Mouse (Mus musculus) heart, postnatal 10 days (tissue): Measurements from ENCODE around the gene C1qtnf4. TPM values are rescaled to one million over a fixed set of nuclear protein-coding genes. Genes with fewer than 3 reads are reported as not detected.

Source experiments
- DNase-seq, 2 experiments: peaks; one replicate each; pipeline ENCODE4 v3.0.0; 2021
- intact Hi-C: fragments of 180-260 bp; cut with DNase I; formaldehyde crosslinking; loops from one replicate; pipeline ENCODE4 v1.15.1; 2025
- total RNA-seq, 2 experiments: library from RNA; stranded (reverse); gene quantifications; 2 replicates each; pipeline ENCODE4 v1.2.3; 2021

The C1qtnf4 gene
- total RNA-seq = 1 to 10 TPM; 6.2 to 6.6 TPM

- DNase-seq = peak in 1 of 2 experiments; percentile 21
- intact Hi-C loops = no loop called here
Measured at GRCm38 (mm10) chr2:90885218-90886041, at the start of gene C1qtnf4. Gene C1qtnf4, plus strand, starts transcription at chr2:90885860.

DNA sequence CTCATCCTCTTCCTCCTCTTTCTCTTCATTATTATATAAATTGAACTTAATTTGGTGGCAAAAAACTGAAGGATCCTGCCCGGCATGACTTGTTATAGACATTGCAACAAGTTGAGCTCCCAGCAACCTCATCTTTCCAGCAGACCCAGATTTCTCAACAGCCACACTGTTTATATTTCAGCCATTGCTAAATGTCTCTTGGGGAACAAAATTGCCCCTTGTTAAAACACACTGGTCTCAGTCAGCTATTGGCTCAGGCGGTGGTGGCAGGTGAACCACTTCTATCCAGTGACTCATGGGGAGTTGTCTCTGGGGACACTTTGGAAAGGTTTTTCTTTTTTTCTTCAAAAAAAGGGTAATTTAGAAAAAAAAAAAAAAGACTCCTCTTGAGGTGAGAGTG, 47.0 kb upstream of the C1qtnf4 start:
- intact Hi-C loops = no loop called here
- no peak for DNase-seq

GRCm38 (mm10) chr2:90843666-90844065, 42.0 kb upstream of the C1qtnf4 start:
- DNase-seq = no peak
- intact Hi-C loops = no loop called here

DNA sequence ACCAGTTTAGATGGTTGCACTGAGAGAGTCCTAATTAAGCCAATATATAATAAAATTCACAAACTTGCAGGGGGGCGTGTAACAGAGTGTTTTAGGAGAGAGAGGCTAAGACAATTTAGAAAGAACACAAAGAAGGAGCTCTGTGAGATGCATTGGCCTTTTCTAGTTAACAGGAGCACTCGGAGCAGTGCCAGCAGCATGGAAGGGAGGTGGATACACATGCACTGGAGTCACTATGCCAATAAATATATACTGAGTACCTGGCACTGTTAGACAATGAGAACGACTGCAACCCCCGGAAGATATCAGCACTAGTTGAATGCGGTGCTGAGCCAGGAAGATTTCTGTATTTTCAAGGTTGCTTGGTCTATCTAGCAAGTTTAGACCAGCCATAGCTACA, 41.4 kb upstream of the C1qtnf4 start:
- DNase-seq = no peak
- intact Hi-C loops = no loop called here

GRCm38 (mm10) chr2:90845234-90845633, 40.4 kb upstream of the C1qtnf4 start:
- intact Hi-C loops = no loop called here

GRCm38 (mm10) chr2:90846171-90846570, 39.5 kb upstream of the C1qtnf4 start:
- DNase-seq = peak in 1 of 2 experiments; percentile 26
- intact Hi-C loops = no loop called here

More at GRCm38 (mm10) chr2:90845234-90845633, 40.4 kb upstream of the C1qtnf4 start:
- no peak for DNase-seq

DNA sequence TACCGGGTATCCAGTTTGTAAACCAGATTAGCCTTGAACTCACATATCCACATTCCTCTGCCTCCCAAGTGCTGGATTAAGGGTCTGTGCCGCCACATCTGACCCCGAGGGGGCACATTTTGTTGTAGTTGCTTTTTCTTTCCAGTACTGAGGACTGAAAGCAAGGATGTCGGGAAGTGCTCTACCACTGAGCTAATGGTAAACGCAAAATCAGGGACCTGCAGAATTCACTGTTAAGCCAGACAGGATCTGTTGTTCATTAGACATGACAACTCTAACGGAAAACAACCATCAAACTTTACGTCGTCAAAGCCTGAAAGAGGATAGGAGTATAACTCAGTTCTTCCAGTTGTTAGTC, 39.1 kb upstream of the C1qtnf4 start:
- no peak for DNase-seq
- intact Hi-C loops = no loop called here

DNA sequence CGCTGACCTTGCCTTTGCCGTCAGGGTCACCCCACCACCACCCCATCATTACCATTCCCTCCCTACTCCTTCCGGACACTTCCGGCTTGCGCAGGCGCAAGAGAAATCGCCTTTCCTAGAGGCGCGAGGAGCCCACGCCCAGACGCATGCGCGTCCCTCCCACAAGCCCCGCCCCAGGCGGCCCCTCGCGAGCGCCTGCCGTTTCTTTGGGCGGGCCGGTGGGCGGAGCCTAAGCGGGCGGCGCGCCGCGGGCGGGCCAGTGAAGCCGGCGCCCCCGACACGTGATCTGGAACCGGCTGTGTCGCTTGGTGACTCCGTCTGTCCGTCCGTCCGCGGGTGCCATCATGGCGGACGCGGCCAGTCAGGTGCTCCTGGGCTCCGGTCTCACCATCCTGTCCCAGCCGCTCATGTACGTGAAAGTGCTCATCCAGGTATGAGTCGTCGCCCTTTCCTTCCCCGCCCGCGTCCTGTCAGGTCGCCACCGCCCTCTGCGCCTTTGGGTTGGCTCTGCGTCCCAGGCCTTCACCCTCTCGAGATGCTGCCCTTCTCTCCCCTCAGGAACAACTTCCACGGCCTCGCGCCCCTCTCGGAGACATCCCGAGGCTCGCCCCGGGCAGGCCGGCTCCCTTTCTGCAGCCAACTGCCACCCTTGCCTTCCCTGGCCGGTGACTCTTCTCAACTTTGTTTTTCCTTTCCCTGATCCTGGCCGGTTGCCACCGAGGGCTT, 38.5 kb upstream of the C1qtnf4 start, which contains the start of gene Mtch2:
Mtch2 (plus strand) TSS at position 201 of the 726 bp plus-strand sequence.
- DNase-seq = peak; percentile 99
- intact Hi-C loops = no loop called here

DNA sequence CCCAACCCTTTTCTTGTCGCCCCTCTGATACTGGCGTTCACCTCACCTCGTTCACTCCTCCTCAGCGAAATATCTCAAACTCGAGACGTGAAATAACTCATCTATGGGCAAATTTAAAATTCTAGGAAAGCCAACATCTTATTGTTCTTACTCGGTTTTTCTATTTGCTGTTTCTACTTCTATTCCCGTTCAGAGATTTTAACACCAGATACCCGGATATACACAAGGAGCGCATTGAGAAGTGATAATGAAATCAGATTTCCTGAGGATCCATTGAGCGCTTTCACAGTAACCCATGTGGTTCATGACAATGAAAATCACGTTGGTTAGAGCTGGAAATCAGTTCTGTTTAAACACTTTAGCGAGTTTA, 38.0 kb upstream of the C1qtnf4 start:
- intact Hi-C loops = no loop called here
- no peak for DNase-seq

GRCm38 (mm10) chr2:90848331-90848730, 37.3 kb upstream of the C1qtnf4 start:
- DNase-seq = no peak
- intact Hi-C loops = no loop called here

GRCm38 (mm10) chr2:90850401-90850800, 35.3 kb upstream of the C1qtnf4 start:
- intact Hi-C loops = no loop called here
- DNase-seq = no peak

DNA sequence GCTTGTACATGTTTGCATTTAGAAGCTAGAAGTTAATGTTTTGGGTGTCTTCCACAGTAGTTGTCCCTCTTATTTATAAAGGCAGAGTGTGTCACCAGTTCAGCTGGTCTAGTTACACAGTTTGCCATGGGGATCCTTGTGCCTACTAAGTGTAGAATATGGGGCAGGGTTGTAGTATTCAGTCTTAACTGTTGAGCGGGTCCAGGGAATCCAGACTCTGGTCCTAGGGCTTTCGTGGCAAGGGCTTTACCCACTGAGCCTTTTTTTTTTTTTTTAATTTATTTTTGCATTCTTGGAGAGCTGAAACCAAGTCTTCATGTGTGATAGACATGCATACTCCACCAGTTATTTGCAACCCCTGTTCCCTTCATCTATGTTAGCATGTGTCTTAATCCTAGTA, 24.2 kb upstream of the C1qtnf4 start:
- no peak for DNase-seq

GRCm38 (mm10) chr2:90864184-90864583, 21.5 kb upstream of the C1qtnf4 start:
- intact Hi-C loops = no loop called here
- no peak for DNase-seq

More for the DNA sequence above, 24.2 kb upstream of the C1qtnf4 start:
- intact Hi-C loops = no loop called here

DNA sequence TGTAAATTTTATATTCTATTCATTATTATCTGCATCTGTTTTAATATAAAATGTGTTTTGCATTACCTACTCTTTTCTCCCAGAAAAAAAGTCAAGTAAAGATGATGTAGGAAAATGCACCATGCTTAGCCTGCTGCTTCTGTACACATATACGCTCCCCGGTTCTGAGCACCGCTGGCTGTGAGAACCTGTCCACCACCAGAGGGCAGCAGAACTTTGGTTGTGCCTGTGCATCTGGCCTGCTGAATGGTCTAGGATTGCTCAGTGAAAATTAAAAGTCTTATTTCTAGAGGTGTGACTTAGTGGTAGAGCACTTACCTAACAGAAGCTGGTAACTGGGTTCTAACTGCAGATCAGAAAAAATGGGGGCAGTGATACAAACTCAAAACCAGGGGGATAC, 19.1 kb upstream of the C1qtnf4 start:
- DNase-seq = peak; percentile 90 to 94
- intact Hi-C loops = loop anchor here (1.0 to 5.0 kb wide), 3 partner anchors 36 to 235 kb away; partner anchors contain the start of genes Kbtbd4 and Ndufs3

- intact Hi-C loops = no loop called here
Measured at GRCm38 (mm10) chr2:90870136-90870601, 15.5 kb upstream of the C1qtnf4 start.

GRCm38 (mm10) chr2:90871180-90871961, 14.3 kb upstream of the C1qtnf4 start:
- intact Hi-C loops = no loop called here
- peak; percentile 28 to 32 for DNase-seq

More at GRCm38 (mm10) chr2:90870136-90870601, 15.5 kb upstream of the C1qtnf4 start:
- peak; percentile 69 to 76 for DNase-seq

- DNase-seq = peak; percentile 30
- intact Hi-C loops = no loop called here
Measured at GRCm38 (mm10) chr2:90874025-90874424, 11.6 kb upstream of the C1qtnf4 start.

GRCm38 (mm10) chr2:90875239-90875638, 10.4 kb upstream of the C1qtnf4 start:
- no peak for DNase-seq
- intact Hi-C loops = no loop called here

GRCm38 (mm10) chr2:90877584-90878259, 7.9 kb upstream of the C1qtnf4 start:
- intact Hi-C loops = no loop called here
- no peak for DNase-seq

DNA sequence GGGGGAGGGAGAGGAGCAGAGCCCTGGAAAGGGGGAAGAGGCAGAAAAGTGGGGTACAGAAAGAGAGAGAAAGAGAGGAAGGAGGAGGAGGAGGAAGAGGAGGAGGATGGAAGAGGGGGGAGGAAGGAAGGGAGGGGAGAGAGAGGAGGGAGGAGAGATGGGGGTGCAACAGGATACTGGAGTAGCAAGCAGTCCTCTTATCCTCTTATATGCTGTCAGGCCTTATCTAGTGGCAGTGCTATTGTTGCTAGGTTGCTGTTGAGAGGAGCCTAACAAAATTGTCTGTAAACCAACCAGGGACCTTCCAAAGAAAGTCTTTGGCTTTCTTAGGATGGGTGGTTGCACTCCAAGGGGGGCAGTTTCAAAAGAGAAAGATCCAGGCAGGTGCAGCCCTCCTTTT, 6.2 kb upstream of the C1qtnf4 start:
- intact Hi-C loops = no loop called here
- no peak for DNase-seq
